Comparison of ENCODE assay signal across 15 mouse cellular contexts in genomic region chr3:20819586-20819985, GRCm38 (mm10).
"Had no signal": no experiment of that assay in that cellular context is flagged by ENCODE, and none has a peak within 500 bp of the region (broad histone marks: within the 10 kb centered on the region; RNA-seq: fewer than 3 reads in every experiment).

No protein-coding gene starts in this region.

- DNase-seq: kidney, postnatal 10 days; kidney, postnatal 36 days; layer of hippocampus, postnatal 36 days; liver, postnatal 0 days; lung, embryonic 14.5 days; thymus, adult 18-20 months; thymus, postnatal 14 days; thymus, postnatal 4 days had no signal

- H3K9me3 ChIP-seq: kidney, embryonic 15.5 days; midbrain, embryonic 12.5 days; midbrain, embryonic 15.5 days; neural tube, embryonic 13.5 days had no signal

- H3K27ac ChIP-seq: kidney, embryonic 15.5 days; liver, embryonic 14.5 days; macrophage; midbrain, embryonic 12.5 days; midbrain, embryonic 15.5 days; neural tube, embryonic 13.5 days had no signal

- H3K4me3 ChIP-seq: kidney, embryonic 15.5 days; midbrain, embryonic 12.5 days; midbrain, embryonic 15.5 days; neural tube, embryonic 13.5 days had no signal

- H3K27me3 ChIP-seq: kidney, embryonic 15.5 days; midbrain, embryonic 12.5 days; midbrain, embryonic 15.5 days; neural tube, embryonic 13.5 days had no signal

- ATAC-seq: liver, postnatal 0 days; lung, postnatal 0 days; midbrain, embryonic 15.5 days had no signal

- H3K4me2 ChIP-seq: kidney, embryonic 15.5 days; lung, embryonic 14.5 days; midbrain, embryonic 12.5 days; midbrain, embryonic 15.5 days; neural tube, embryonic 13.5 days had no signal

- H3K9ac ChIP-seq: kidney, embryonic 15.5 days; liver, embryonic 14.5 days; liver, postnatal 0 days; lung, embryonic 14.5 days; midbrain, embryonic 12.5 days; midbrain, embryonic 15.5 days; neural tube, embryonic 13.5 days had no signal

- H3K36me3 ChIP-seq: kidney, embryonic 15.5 days; midbrain, embryonic 12.5 days; midbrain, embryonic 15.5 days; neural tube, embryonic 13.5 days had no signal

- H3K4me1 ChIP-seq: kidney, embryonic 15.5 days; midbrain, embryonic 12.5 days; neural tube, embryonic 13.5 days had no signal
